Mouse (Mus musculus) adrenal gland, postnatal 36 days (tissue): Measurements from ENCODE around the gene Slc4a2. TPM values are rescaled to one million over a fixed set of nuclear protein-coding genes. Genes with fewer than 3 reads are reported as not detected.
A peak's percentile ranks its signal among the peaks of the same experiment; 100 is the strongest.
"Not testable (repeated sequence)": the region's sequence is repeated elsewhere in the genome, so short reads cannot be mapped to it uniquely, and the experiment has no call there.

Experiments
- DNase-seq, 2 experiments: peaks; one replicate each; pipeline ENCODE4 v3.0.0; 2021; ENCODE audit warnings: mixed read lengths in 1 of 2
- total RNA-seq, 2 experiments: library from RNA; stranded (reverse); gene quantifications; 2 replicates each; pipeline ENCODE4 v1.2.3; 2021

Gene Slc4a2
- total RNA-seq, 2 experiments from 2014 or later, result 44.4 to 62.2 TPM

- peak; percentile 84 to 93 for DNase-seq
Measured at GRCm38 (mm10) chr5:24393392-24393997, 30.1 kb upstream of the Slc4a2 start, which contains the start of gene Abcb8. Abcb8 (plus strand) TSS chr5:24393663.

DNA sequence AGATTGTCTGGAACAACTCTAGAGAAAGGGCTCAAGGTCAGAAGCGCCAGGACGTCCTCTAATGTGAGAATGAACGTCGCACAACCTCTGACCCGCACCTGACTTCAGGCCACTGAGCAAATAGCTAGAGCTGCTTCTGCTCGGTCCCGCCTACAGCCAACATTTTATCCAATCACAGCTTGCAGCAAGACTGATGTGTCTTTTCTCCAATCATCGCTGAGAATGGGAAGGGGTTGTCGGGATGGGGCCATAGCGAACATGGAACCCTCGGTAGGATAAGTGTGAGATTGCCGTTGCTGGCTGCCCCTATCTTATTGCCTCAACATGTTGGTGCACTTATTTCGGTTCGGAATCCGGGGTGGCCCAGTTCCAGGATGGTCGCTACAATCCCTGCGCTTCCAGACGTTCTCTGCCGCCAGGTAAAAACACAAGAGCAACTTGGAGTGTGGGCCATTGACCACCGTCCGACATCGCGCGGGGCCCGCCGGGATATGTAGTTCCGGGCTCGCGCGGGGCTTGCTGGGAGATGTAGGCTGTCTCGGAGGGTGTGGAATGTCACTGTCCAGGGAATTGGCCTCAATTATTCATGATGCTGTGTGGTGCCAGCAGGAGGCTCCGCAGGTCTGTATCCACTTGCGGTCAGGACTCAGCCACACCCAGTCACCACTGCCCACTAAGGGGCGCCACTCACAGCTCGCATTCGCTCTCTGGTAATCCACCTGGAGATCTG, 29.3 kb upstream of the Slc4a2 start:
- DNase-seq, result peak; percentile 94 to 95

DNA sequence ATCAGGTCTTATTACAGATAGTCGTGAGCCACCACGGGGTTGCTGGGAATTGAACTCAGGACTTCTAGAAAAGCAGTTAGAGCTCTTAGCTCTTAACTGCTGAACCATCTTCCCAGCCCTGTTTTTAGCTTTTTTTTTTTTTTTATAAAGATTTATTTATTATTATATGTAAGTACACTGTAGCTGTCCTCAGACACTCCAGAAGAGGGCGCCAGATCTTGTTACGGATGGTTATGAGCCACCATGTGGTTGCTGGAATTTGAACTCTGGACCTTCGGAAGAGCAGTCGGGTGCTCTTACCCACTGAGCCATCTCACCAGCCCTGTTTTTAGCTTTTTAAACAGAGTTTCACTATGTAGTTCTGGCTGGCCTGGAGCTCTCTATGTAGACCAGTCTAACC, 27.4 kb upstream of the Slc4a2 start:
- DNase-seq, result not testable (repeated sequence)

- no peak for DNase-seq
Measured at GRCm38 (mm10) chr5:24399686-24400085, 24.0 kb upstream of the Slc4a2 start.

- DNase-seq, result no peak
Measured at GRCm38 (mm10) chr5:24400362-24400761, 23.3 kb upstream of the Slc4a2 start.

DNA sequence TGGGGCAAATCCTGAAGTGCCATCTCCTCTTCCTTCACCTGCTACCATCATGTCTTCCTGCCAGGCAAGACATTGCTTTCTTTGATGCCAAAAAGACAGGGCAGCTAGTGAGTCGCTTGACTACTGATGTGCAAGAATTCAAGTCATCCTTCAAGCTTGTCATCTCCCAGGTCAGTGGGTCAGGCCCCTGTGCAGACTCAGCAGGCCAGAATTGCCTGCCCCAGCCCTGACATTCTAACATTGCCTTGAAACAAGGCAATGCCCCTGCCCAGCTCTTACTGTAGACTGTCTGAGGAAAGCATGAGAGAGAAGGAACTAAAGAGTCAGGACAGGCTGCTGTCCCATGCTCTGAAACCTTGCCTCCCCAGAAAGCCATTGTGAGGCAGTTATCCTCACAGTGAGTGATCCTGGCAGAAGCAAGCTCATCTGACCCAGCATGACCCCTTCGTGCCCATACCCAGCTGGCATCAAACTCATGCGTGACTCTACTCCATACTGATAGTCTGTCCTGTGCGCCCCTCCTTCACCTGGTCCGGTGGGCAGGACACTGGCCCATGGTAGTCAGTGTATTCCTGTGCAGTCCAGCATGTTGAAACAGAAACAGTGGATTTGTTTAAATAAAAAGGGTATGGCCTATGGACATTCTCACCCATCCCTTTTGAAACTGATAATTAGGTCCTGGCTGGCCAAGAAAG, 22.6 kb upstream of the Slc4a2 start:
- peak in 1 of 2 experiments; percentile 34 for DNase-seq

- DNase-seq, result no peak
Measured at GRCm38 (mm10) chr5:24401969-24402368, 21.7 kb upstream of the Slc4a2 start.

DNA sequence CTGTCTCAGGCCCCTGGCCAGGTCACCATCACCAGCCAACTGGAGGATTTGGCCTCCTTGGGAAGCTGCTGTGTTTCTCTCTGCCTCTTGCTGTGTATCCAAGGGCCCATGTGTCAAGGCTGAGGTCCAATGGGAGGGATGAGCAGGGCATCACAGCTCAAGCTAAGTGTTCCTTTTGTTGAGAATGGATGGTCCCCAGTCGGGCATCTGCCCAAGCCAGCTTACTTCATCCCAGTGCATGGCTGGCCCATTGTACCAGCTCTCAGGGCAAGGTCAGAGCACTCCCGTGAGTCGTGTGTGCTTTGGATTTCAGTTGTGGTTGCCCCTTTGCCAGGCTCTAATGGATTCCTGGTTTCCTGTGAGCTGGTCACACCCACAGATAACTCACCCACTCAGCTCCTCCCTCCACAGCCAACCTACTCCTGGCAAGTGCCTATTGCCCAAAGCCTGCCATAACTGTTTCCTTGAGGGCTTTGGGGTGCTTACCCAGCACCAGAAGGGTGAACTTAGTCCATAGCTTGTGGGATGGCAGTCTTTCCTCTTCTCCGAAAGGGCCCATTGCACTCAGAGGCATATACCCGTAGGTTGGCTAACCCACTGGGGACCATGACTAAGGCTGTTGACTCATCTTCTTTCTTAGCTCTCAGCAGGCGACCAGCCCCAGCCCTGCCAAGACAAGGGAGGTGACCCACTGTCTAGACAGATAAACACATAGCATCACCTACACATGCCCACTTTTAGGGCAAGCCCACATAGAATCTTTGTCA, 18.9 kb upstream of the Slc4a2 start:
- peak; percentile 48 to 52 for DNase-seq

GRCm38 (mm10) chr5:24405389-24405876, 18.2 kb upstream of the Slc4a2 start:
- DNase-seq, result no peak

GRCm38 (mm10) chr5:24408651-24409050, 15.0 kb upstream of the Slc4a2 start:
- peak; percentile 75 to 84 for DNase-seq

GRCm38 (mm10) chr5:24409466-24409865, 14.2 kb upstream of the Slc4a2 start:
- DNase-seq, result no peak

DNA sequence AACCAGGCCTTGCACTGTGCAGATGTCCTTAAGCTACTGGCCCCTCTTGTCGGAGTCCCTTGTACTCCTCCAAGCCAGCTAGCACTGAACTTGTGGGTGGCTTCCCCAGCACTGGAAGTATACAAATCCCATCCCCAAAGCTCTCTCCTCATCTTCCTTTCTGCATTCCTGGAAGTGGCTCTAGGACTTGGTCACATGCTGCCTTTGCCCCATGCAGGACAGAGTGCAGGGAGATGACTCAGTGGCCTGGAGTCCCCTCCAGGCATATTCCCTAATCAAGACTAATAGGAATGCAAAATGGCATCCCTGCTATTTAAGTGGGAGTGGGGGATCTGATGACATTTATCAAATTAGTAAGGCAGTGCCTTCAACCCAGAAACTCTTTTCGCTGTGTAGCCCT, 11.6 kb upstream of the Slc4a2 start:
- DNase-seq, result no peak

- no peak for DNase-seq
Measured at GRCm38 (mm10) chr5:24413042-24413693, 10.5 kb upstream of the Slc4a2 start, which contains the start of gene Asic3. Asic3 (plus strand) TSS chr5:24413392.

- DNase-seq, result no peak
Measured at GRCm38 (mm10) chr5:24413938-24414337, 9.7 kb upstream of the Slc4a2 start.

DNA sequence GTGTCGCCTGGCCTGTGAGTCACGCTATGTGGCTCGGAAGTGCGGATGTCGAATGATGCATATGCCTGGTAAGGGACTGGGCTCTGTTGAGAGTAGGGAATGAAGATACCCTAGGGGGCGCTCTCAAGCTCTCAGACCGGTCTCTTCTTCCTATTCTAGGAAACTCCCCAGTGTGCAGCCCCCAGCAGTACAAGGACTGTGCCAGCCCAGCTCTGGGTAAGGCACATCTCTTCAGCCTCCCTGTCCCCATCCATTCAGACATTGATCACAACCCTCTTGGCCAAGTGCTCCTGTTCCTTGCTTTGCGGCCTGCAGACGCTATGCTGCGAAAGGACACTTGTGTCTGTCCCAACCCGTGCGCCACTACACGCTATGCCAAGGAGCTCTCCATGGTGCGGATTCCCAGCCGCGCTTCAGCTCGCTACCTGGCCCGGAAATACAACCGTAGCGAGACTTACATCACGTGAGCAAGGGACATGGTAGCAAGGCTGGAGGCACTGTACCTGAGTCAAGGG, 7.4 kb upstream of the Slc4a2 start:
- peak; percentile 73 to 76 for DNase-seq

- no peak for DNase-seq
Measured at GRCm38 (mm10) chr5:24417587-24417986, 6.0 kb upstream of the Slc4a2 start.

GRCm38 (mm10) chr5:24420381-24420780, 3.3 kb upstream of the Slc4a2 start:
- no peak for DNase-seq

- no peak for DNase-seq
Measured at GRCm38 (mm10) chr5:24424004-24424781, 556 bp downstream of the Slc4a2 start.

- peak; percentile 87 to 94 for DNase-seq
Measured at GRCm38 (mm10) chr5:24424861-24425411, 1.3 kb downstream of the Slc4a2 start.

DNA sequence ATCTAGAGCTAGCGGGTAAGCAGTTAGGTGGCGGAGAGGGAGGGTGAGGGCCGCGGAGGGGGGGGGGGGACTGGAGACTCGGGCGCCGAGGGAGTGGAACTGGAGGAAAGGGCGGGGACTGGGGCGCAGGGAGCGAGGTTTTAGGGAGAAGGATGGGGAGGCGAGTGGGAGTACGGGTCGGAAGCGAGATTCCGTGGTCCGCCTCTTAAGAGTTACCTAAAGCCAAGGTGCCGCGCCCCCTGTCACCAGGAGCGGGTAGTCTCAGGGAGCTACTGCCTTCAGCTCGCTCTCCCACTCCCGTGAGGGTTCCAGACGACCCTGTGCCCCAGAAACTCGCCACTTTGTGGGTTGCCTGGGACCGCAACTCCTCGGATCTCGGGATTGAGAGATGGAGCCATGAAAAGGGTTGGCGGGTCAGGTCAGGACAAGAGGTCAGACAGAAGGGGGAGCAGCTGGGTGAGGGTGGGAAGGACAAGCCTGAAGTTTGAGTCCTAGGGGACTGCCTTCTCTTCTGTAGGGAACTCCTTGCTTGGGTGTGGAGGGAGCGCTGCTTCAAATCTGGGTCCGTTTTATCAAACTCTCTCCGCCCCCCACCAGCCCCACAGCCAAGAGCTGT, 1.9 kb downstream of the Slc4a2 start:
- DNase-seq, result no peak
